Mouse (Mus musculus) cortical plate, adult 2 months (tissue): ENCODE measurements at regions not wholly inside any gene's neighbourhood (a gene's known extent, or its start where the extent isn't known, plus 50 kb on each side); places are given as distances from the start of the nearest gene placed in this dataset.

Experiments used
- CTCF ChIP-seq: fragments of 200-500 bp; IDR thresholded peaks from 2 replicates; pipeline ENCODE4 v1.5.1; 2011; ENCODE audit warnings: mild to moderate bottlenecking, control low read depth, low read length; ENCODE audit not compliant: insufficient read depth; ENCODE audit errors: extremely low read depth
- POLR2A ChIP-seq: fragments of 200-500 bp; IDR thresholded peaks from 2 replicates; pipeline ENCODE4 v1.6.1; 2011; ENCODE audit warnings: mild to moderate bottlenecking, low read length, control low read depth; ENCODE audit not compliant: insufficient read depth; ENCODE audit errors: extremely low read depth

DNA sequence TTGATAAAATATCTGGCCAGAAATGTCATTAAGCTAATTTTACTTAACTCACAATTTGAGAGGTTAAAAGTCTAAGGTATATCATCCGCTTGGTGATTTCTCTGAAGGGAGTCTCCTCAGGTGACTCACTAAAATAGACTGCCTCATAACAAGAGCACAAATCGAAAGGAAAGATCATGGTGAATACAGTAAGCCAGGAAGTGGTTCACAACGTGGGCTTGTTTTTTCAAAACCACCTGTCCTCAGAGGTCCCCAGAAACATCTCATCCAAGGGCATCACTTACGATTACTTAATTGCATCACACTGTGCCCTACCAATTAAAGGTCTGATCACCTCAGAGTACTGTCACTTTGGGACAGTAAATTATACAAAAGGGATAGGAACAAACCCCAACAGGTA lies 1009.0 kb upstream of the Cited2 start:
- TF ChIP-seq POLR2A (no peak), CTCF (no peak)
